Mouse (Mus musculus): ENCODE measurements around the gene Map2k4. TPM values are rescaled to one million over a fixed set of nuclear protein-coding genes. Genes with fewer than 3 reads are reported as not detected.

The Map2k4 gene
- polyA plus RNA-seq, 1 experiment from 2014 or later, result 83.4 TPM

DNA sequence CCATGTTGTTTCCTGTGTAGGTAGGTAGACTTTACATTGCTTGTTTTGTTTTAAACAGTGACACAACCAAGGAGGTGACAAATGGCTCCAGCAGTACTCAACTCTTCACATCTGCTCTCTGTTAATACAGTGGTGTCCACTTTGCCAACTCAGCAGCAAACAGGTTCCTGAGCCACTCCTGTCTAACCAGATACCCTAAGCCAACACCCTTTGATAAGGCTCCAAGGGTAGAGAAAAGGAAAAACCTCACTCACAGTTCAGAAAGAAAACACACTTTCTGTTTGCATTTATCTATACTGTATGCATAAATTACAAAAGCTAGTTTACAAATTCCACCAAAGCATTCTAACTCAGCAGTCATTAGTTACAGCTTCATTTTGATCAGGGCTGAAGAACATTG, 48.2 kb downstream of the Map2k4 start:
- no peak overlapping the region for H3K27ac ChIP-seq (replicated peaks)
- no peaks in the 10 kb centered on the region for H3K9me3 ChIP-seq
- 0 out of 2 replicates have a peak, but pooled peaks cover 3% of the 10 kb centered on the region for H3K36me3 ChIP-seq
- no peak overlapping the region for H3K4me2 ChIP-seq (replicated peaks)
- H3K27me3 ChIP-seq, result no peaks in the 10 kb centered on the region
- no peak overlapping the region for H3K4me3 ChIP-seq
- no peaks in the 10 kb centered on the region for H3K4me1 ChIP-seq
- ATAC-seq (replicated peaks), result no peak
- H3K9ac ChIP-seq (replicated peaks), result no peak overlapping the region

DNA sequence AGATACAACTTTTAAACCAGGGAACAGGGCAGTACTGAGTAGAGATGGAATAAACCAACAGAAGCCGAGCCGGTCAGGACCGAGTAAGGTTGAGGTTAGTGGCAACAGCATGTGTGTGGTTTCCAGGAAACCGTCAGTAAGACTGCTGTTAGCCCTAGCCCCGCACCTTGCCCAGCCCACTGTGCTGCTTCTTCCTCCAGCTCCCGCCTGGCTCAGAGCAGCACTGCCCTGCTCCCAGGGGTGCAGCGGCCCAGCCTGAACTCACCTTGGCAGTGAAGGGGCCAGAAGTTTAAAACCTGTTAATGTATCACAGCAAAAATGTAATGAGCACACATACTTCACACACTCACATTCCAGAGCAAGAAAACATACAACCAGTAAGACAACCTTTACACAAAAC, 53.4 kb downstream of the Map2k4 start:
- no peak for ATAC-seq (replicated peaks)
- 82% methylated on average over 7 of the region's 7 CpGs for WGBS
- no peaks in the 10 kb centered on the region for H3K27me3 ChIP-seq
- H3K9me3 ChIP-seq, result no peaks in the 10 kb centered on the region
- H3K4me1 ChIP-seq, result no peaks in the 10 kb centered on the region
- H3K36me3 ChIP-seq, result peaks cover 3% of the 10 kb centered on the region; the same call in 1 of the 2 replicates
- H3K27ac ChIP-seq (replicated peaks), result no peak overlapping the region
- no peak overlapping the region for H3K9ac ChIP-seq (replicated peaks)
- no peak overlapping the region for H3K4me2 ChIP-seq (replicated peaks)
- no peak overlapping the region for H3K4me3 ChIP-seq

DNA sequence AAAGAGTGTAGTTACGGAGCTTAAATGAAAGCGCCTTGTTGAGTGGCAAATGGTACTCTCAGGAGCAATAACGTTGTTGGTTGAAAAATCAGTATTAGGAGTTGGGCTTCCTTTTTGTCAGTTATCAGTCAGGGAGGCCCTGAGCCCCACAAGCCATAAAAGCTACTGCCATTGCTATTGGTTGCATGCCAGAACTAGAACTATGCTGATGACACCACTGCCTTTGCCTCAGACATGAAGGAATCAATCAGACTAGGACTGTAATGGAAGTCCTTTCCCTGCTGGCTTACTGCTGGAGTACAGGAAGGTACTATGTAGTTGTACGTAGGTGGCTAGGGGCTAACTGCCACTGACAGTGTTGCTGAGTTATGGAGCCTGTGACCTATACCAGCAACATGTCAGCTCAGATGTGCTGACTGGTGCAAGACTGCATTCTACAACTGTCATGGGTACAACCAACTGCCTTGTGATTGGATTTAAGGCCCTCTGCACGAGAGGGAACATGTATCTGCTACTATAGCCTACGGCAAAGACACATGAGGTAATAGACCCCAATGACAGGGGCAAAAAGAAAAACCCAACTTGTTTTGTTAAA, 58.4 kb downstream of the Map2k4 start:
- H3K9me3 ChIP-seq, result no peaks in the 10 kb centered on the region
- H3K36me3 ChIP-seq, result peaks cover 3% of the 10 kb centered on the region; the same call in 1 of the 2 replicates
- no peak overlapping the region for H3K4me3 ChIP-seq
- WGBS, result 95% methylated on average over 6 of the region's 6 CpGs
- H3K27me3 ChIP-seq, result no peaks in the 10 kb centered on the region
- no peak for ATAC-seq (replicated peaks)
- no peak overlapping the region for H3K4me2 ChIP-seq (replicated peaks)
- no peaks in the 10 kb centered on the region for H3K4me1 ChIP-seq
- H3K27ac ChIP-seq (replicated peaks), result no peak overlapping the region
- H3K9ac ChIP-seq (replicated peaks), result no peak overlapping the region

DNA sequence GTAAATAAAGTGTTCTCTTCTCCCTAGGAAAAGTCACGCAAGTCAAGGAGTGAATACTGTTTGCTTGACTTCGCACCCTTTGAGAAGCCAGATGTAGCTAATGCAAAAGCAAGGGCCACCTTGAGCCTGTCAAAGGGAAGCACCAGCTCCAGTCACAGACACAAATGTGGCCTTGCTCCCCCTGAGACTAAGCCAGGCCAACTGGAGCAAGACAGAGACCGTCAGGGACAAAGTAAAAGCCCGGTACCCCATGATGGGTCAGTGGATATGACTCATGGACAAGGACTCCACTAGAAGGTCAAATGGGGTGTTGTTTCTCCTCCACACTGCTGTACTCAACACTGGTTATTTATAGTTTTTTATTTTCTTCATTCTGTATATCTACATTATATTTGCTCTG, 59.2 kb downstream of the Map2k4 start:
- 94% methylated on average over 4 of the region's 4 CpGs for WGBS
- no peak overlapping the region for H3K4me3 ChIP-seq

DNA sequence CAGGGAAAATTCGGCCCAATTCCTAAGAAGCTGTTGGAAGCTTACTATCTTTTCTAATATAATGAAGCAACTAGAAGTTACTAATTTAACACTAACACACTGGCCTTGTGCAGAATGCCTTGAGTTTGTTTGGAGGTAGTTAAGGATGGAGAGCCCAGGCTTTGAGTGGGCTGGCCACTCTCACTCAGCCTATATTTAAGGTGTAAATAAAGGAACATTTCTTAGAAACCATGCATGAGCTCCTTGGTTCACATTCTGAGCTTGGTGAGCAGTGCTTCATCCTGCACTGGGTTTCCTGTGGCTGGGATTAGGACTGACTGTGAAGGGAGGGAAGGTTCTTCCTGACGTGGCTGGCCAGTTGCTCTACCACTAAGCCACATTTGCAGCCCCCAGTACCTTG, 64.4 kb downstream of the Map2k4 start:
- 93% methylated on average over 2 of the region's 2 CpGs for WGBS
- H3K27ac ChIP-seq (replicated peaks), result no peak overlapping the region
- no peak for ATAC-seq (replicated peaks)
- no peaks in the 10 kb centered on the region for H3K9me3 ChIP-seq
- H3K4me2 ChIP-seq (replicated peaks), result no peak overlapping the region
- H3K9ac ChIP-seq (replicated peaks), result no peak overlapping the region
- no peak overlapping the region for H3K4me3 ChIP-seq
- H3K4me1 ChIP-seq, result no peaks in the 10 kb centered on the region
- H3K36me3 ChIP-seq, result 0 out of 2 replicates have a peak, but pooled peaks cover 3% of the 10 kb centered on the region
- no peaks in the 10 kb centered on the region for H3K27me3 ChIP-seq

More for the DNA sequence above, 59.2 kb downstream of the Map2k4 start:
- H3K4me2 ChIP-seq (replicated peaks), result no peak overlapping the region
- peaks cover 3% of the 10 kb centered on the region; the same call in 1 of the 2 replicates for H3K36me3 ChIP-seq
- no peak for ATAC-seq (replicated peaks)
- H3K9me3 ChIP-seq, result no peaks in the 10 kb centered on the region
- H3K27me3 ChIP-seq, result no peaks in the 10 kb centered on the region
- H3K27ac ChIP-seq (replicated peaks), result no peak overlapping the region
- H3K9ac ChIP-seq (replicated peaks), result no peak overlapping the region
- H3K4me1 ChIP-seq, result no peaks in the 10 kb centered on the region

DNA sequence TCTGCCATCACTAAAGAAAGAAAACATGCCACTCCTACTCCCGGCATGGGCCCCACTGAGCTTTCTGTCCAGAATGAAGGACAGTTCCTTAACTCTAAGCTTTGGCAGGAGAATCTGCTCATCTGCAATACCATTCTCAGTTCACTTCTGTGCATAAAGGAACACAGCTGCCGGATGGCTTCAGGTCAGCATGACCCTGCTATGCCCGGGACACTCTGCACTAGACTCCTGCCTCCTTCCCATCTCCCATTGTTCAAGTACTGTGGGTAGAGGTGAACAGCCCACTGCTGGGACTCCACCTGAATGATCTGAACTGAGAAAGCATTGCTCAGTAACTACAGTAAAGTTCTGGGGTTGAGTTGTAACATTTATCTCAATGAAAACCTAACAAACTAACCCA, 66.5 kb downstream of the Map2k4 start:
- H3K4me1 ChIP-seq, result no peaks in the 10 kb centered on the region
- no peak overlapping the region for H3K4me3 ChIP-seq
- H3K9me3 ChIP-seq, result no peaks in the 10 kb centered on the region
- no peak for ATAC-seq (replicated peaks)
- no peaks in the 10 kb centered on the region for H3K27me3 ChIP-seq
- H3K27ac ChIP-seq (replicated peaks), result no peak overlapping the region
- no peak overlapping the region for H3K9ac ChIP-seq (replicated peaks)
- 0 out of 2 replicates have a peak, but pooled peaks cover 3% of the 10 kb centered on the region for H3K36me3 ChIP-seq
- H3K4me2 ChIP-seq (replicated peaks), result no peak overlapping the region
- 84% methylated on average over 3 of the region's 3 CpGs for WGBS

DNA sequence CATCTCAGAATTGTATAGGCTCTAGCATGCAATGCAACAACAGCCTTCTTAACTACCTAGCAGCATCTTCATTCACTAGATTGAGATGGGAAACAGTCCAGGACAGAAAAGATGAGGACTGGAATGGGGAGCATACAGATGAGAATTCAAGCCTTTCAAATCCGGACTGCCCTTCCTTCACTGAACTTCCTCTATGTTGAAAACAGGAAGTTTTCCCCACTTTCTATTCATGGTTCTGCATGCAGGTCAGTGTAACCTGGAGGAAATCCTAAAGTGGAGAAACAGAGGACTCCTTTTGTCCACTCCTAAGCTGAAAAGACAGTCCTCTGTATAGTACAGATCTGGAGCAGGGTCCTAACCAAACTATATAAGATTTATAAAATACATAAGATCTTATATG, 68.1 kb downstream of the Map2k4 start:
- Histone ChIP-seq H3K27me3 (no peaks in the 10 kb centered on the region), H3K27ac (replicated peaks) (no peak overlapping the region), H3K9me3 (no peaks in the 10 kb centered on the region), H3K4me2 (replicated peaks) (no peak overlapping the region), H3K4me3 (no peak overlapping the region), H3K9ac (replicated peaks) (no peak overlapping the region), H3K36me3 (0 out of 2 replicates have a peak, but pooled peaks cover 3% of the 10 kb centered on the region), H3K4me1 (no peaks in the 10 kb centered on the region)
- no peak for ATAC-seq (replicated peaks)
- 69% methylated on average over 1 of the region's 1 CpGs for WGBS

DNA sequence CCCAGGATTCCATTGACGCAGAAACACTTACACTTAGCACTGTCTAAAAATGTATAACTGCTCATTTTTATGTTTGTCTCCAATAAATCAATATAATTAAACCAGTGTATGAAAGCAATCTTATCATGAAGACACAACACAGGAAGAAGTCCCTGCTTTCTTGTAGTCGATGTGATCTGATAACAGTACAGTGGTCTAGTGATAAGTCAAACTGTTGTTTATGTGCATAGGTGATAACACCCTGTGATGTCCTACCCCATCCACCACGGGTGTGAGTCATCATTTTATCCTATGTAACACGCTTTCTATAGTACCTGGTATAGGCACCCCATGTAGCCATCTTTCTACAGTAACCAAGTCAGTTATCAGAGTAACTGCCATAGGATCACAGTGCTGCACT, 74.3 kb downstream of the Map2k4 start:
- no peak overlapping the region for H3K27ac ChIP-seq (replicated peaks)
- H3K9ac ChIP-seq (replicated peaks), result no peak overlapping the region
- H3K27me3 ChIP-seq, result no peaks in the 10 kb centered on the region

DNA sequence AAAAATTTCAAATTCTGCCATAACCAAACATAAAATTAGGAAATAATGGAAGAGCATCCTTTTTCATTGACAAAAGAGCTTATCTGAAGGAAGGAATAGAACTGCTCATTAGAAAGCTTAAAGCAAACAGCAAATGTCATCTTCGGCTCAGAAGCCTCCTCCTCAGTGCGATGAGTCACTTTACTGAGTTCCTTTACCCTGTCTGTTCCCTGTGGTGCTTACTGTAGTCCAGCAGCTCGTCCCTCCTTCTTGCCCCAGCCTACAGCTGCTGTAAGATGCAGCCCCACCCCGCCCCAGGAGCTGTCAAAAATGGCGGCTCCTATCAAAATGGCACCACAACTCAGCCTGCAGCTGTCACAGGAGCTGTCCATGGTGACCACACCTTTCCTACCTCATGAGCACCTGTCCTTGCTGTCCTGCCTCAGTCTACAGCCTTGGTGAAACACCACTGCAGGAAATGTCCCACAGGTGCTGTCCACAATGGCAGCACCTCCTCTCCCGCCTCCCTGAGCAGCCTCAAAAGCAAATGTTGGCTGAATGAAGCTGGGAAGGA, 75.3 kb downstream of the Map2k4 start:
- no peak overlapping the region for H3K27ac ChIP-seq (replicated peaks)
- H3K4me1 ChIP-seq, result no peaks in the 10 kb centered on the region
- peaks cover 13% of the 10 kb centered on the region for H3K36me3 ChIP-seq
- H3K9me3 ChIP-seq, result no peaks in the 10 kb centered on the region
- 89% methylated on average over 6 of the region's 6 CpGs for WGBS
- H3K4me2 ChIP-seq (replicated peaks), result no peak overlapping the region
- H3K27me3 ChIP-seq, result no peaks in the 10 kb centered on the region
- no peak overlapping the region for H3K9ac ChIP-seq (replicated peaks)
- no peak overlapping the region for H3K4me3 ChIP-seq
- ATAC-seq (replicated peaks), result no peak

More for the DNA sequence above, 74.3 kb downstream of the Map2k4 start:
- 91% methylated on average over 4 of the region's 4 CpGs for WGBS
- no peak for ATAC-seq (replicated peaks)
- Histone ChIP-seq H3K4me2 (replicated peaks) (no peak overlapping the region), H3K36me3 (peaks cover 8% of the 10 kb centered on the region; the same call in 1 of the 2 replicates), H3K4me1 (no peaks in the 10 kb centered on the region), H3K9me3 (no peaks in the 10 kb centered on the region), H3K4me3 (no peak overlapping the region)

DNA sequence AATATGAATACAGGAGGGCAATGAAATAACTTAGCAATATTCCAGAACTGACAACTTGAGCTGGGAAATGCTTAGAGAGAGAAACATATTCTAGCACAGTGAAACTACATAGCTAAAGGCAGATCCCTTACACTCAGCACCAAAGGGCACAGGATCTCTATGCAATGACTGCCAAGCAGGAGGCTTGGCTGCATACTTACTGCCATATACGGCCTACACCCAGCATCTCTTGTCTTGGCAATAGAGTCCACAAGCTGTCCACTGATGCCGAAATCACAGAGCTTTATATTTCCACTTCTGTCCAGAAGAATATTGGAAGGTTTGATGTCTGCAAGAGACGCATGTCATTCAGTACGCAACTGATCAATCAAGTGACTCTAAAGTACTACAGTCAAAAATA, 81.3 kb downstream of the Map2k4 start:
- H3K27ac ChIP-seq (replicated peaks), result no peak overlapping the region
- 92% methylated on average over 4 of the region's 4 CpGs for WGBS
- no peak overlapping the region for H3K4me3 ChIP-seq
- peaks cover 24% of the 10 kb centered on the region for H3K36me3 ChIP-seq
- H3K9ac ChIP-seq (replicated peaks), result no peak overlapping the region
- no peaks in the 10 kb centered on the region for H3K9me3 ChIP-seq
- H3K27me3 ChIP-seq, result no peaks in the 10 kb centered on the region
- H3K4me2 ChIP-seq (replicated peaks), result no peak overlapping the region
- no peaks in the 10 kb centered on the region for H3K4me1 ChIP-seq
- no peak for ATAC-seq (replicated peaks)

DNA sequence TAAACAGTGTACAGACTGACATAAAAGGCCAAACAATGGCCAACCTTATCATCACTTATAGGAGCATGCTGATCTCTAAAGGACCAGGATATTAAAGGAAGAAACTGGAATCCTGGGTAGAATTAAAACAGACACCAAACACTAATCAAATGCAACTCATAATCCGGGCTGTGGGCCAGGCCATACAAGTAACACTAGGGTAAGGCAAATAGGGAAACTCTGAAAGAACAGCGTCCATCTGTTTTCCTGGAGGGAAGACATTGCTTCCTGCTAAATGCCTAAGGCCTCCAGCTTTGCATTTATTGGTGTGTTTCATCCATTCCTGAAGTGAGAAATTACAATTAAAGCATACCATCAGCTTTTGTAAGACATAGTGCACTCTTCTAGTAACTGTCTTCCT, 81.9 kb downstream of the Map2k4 start:
- no peak overlapping the region for H3K4me3 ChIP-seq
- WGBS, result 75% methylated on average over 2 of the region's 2 CpGs
- peaks cover 26% of the 10 kb centered on the region for H3K36me3 ChIP-seq
- no peaks in the 10 kb centered on the region for H3K4me1 ChIP-seq
- ATAC-seq (replicated peaks), result no peak
- no peak overlapping the region for H3K4me2 ChIP-seq (replicated peaks)
- no peak overlapping the region for H3K27ac ChIP-seq (replicated peaks)
- no peaks in the 10 kb centered on the region for H3K27me3 ChIP-seq
- no peak overlapping the region for H3K9ac ChIP-seq (replicated peaks)
- H3K9me3 ChIP-seq, result no peaks in the 10 kb centered on the region

DNA sequence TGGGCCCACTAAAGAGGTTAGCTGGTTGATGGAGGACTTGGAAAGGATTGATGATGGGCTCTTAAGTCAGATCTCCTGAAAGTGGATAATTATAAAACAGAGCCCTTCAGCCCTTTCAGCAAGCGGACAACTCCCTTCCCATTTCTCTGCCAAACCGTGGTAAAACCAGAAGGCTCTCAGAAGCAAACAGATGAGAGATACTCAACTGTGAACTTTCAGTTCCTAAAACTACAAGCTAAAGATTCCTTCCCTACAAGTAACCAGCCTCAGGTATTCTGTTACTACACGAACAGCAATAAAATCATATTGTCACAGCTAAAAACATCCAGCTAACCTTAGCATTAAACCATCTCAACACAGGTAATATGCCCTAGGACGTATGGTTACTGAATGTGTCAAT, 83.2 kb downstream of the Map2k4 start:
- Histone ChIP-seq H3K36me3 (peaks cover 29% of the 10 kb centered on the region), H3K27ac (replicated peaks) (no peak overlapping the region), H3K4me2 (replicated peaks) (no peak overlapping the region), H3K27me3 (no peaks in the 10 kb centered on the region), H3K9ac (replicated peaks) (no peak overlapping the region), H3K4me3 (no peak overlapping the region), H3K4me1 (no peaks in the 10 kb centered on the region), H3K9me3 (no peaks in the 10 kb centered on the region)
- WGBS, result 88% methylated on average over 4 of the region's 4 CpGs
- ATAC-seq (replicated peaks), result no peak

Data from forebrain, embryonic 15.5 days (tissue).